ENCODE assay signal across 8 mouse cellular contexts in genomic region chrX:143518168-143518901, GRCm38 (mm10). TPM values are rescaled to one million over a fixed set of nuclear protein-coding genes. Genes with fewer than 3 reads are reported as not detected.
DNase-seq lines count a peak whose midpoint lies in the region; TF ChIP-seq lines count a peak whose summit lies in the region.

Gene Pak3 (plus strand): TSS chrX:143518591.

- H3ac ChIP-seq in C2C12 (ENCODE audit: control insufficient read depth, insufficient read length, low read depth): peak within 1 kb of the TSS; percentile 48

- TF ChIP-seq CTCF in C2C12 (IDR thresholded peaks at IDR 0.05; ENCODE audit: control insufficient read depth, insufficient read depth, insufficient read length): no peak

- in situ Hi-C loops in ES-E14 (cut with MboI; ENCODE audit: low sequenced_read_pairs in 2 of 2, unreplicated experiment in 2 of 2): no loop called here

- H3K27ac ChIP-seq in ES-E14 (ENCODE audit: insufficient read depth, low read depth, low read length, poor library complexity, severe bottlenecking): no peak within 1 kb of the TSS
- peak within 1 kb of the TSS; percentile 89 for H3K27ac ChIP-seq in hindbrain, embryonic 10.5 days
- peak within 1 kb of the TSS; percentile 76 for H3K27ac ChIP-seq in limb, embryonic 10.5 days

- peaks cover 0 to 2% of the 10 kb centered on the region in 2 experiments; a peak in 1 of 4 replicates for H3K4me1 ChIP-seq in ES-E14 (ENCODE audit: control insufficient read depth in 2 of 2, insufficient read depth in 2 of 2, low read length in 2 of 2, poor library complexity in 1 of 2)
- H3K4me1 ChIP-seq in hindbrain, embryonic 10.5 days (replicated peaks): no peaks in the 10 kb centered on the region
- no peaks in the 10 kb centered on the region for H3K4me1 ChIP-seq in limb, embryonic 10.5 days

- H3K79me2 ChIP-seq in C2C12 (ENCODE audit: control insufficient read depth, insufficient read depth): no peaks in the 10 kb centered on the region

- 12% methylated on average over 23 of the region's 23 CpGs for WGBS in hindbrain, embryonic 10.5 days
- WGBS in limb, embryonic 10.5 days: 17% methylated on average over 23 of the region's 23 CpGs

- no peaks in the 10 kb centered on the region for H3K27me3 ChIP-seq in C2C12 (ENCODE audit: control insufficient read depth, insufficient read depth, insufficient read length)
- H3K27me3 ChIP-seq in hindbrain, embryonic 10.5 days (ENCODE audit: insufficient read depth, poor library complexity, severe bottlenecking): peaks cover 46% of the 10 kb centered on the region
- peaks cover 97% of the 10 kb centered on the region for H3K27me3 ChIP-seq in limb, embryonic 10.5 days (ENCODE audit: low read depth, poor library complexity, severe bottlenecking)

- H3K79me3 ChIP-seq in C2C12 (ENCODE audit: low read depth): no peaks in the 10 kb centered on the region

- H3K9ac ChIP-seq in ES-E14 (ENCODE audit: insufficient read depth, low read depth, low read length, poor library complexity, severe bottlenecking): peak within 1 kb of the TSS; percentile 60

- H3K4me3 ChIP-seq in C2C12 (ENCODE audit: insufficient read depth, poor library complexity, severe bottlenecking) (peak within 1 kb of the TSS; percentile 31), ES-E14 (ENCODE audit: insufficient read depth in 1 of 2, low read depth in 1 of 2, low read length in 2 of 2, poor library complexity in 1 of 2, severe bottlenecking in 1 of 2) (peak within 1 kb of the TSS; percentile 54 to 60)
- peak within 1 kb of the TSS; percentile 55 for H3K4me3 ChIP-seq in hindbrain, embryonic 10.5 days
- peak within 1 kb of the TSS; percentile 49 for H3K4me3 ChIP-seq in limb, embryonic 10.5 days

- H3K36me3 ChIP-seq in C2C12 (ENCODE audit: control insufficient read depth, insufficient read depth) (no peaks in the 10 kb centered on the region), ES-E14 (ENCODE audit: control insufficient read depth, insufficient read depth, low read length, poor library complexity, severe bottlenecking) (no peaks in the 10 kb centered on the region)
- no peaks in the 10 kb centered on the region for H3K36me3 ChIP-seq in hindbrain, embryonic 10.5 days
- no peaks in the 10 kb centered on the region for H3K36me3 ChIP-seq in limb, embryonic 10.5 days

- no peak for DNase-seq in ES-E14 (ENCODE audit: low read depth, low spot score)
- peak; percentile 24 for DNase-seq in embryo, embryonic 10 days (ENCODE audit: low spot score)
- DNase-seq in hindbrain, embryonic 10.5 days (ENCODE audit: low spot score): peak; percentile 38
- peak; percentile 54 for DNase-seq in limb, embryonic 10.5 days (ENCODE audit: low spot score)
- peak; percentile 46 to 53 for DNase-seq in right cerebral cortex, adult 2 months (ENCODE audit: low spot score in 2 of 2)
- DNase-seq in spleen, postnatal 10 days (ENCODE audit: low spot score in 2 of 2): no peak
- no peak for DNase-seq in spleen, adult 12 weeks (ENCODE audit: low spot score)

- no peaks in the 10 kb centered on the region for H3K9me3 ChIP-seq in ES-E14 (ENCODE audit: control insufficient read depth, insufficient read depth, low read depth, low read length)
- H3K9me3 ChIP-seq in hindbrain, embryonic 10.5 days: no peaks in the 10 kb centered on the region
- no peaks in the 10 kb centered on the region for H3K9me3 ChIP-seq in limb, embryonic 10.5 days (replicated peaks)

TF ChIP-seq in C2C12, 6 proteins besides CTCF, POLR2A, EP300 and RAD21:
- no peak for TF ChIP-seq MAX (IDR thresholded peaks at IDR 0.05)
- no peak for TF ChIP-seq CEBPB (IDR thresholded peaks at IDR 0.05; ENCODE audit: low read depth)
- TF ChIP-seq FOSL1 (IDR thresholded peaks at IDR 0.05; ENCODE audit: insufficient read depth, low read length, poor library complexity, severe bottlenecking): no peak
- TF ChIP-seq MYOD1 (IDR thresholded peaks at IDR 0.05; ENCODE audit: control insufficient read depth, insufficient read length, low read depth): no peak
- TF ChIP-seq MYOG (IDR thresholded peaks at IDR 0.05; ENCODE audit: control insufficient read depth, extremely low read depth, insufficient read length): no peak
- TF ChIP-seq USF1 (IDR thresholded peaks at IDR 0.05; ENCODE audit: low read depth): no peak

TF ChIP-seq in ES-E14, 5 proteins besides CTCF, POLR2A, EP300 and RAD21:
- TF ChIP-seq HCFC1 (IDR thresholded peaks at IDR 0.05; ENCODE audit: borderline replicate concordance, insufficient read depth, low read length) (no peak), ZC3H11A (IDR thresholded peaks at IDR 0.05; ENCODE audit: borderline replicate concordance, low read depth, low read length) (no peak), MAFK (IDR thresholded peaks at IDR 0.05; ENCODE audit: insufficient read depth, low read depth, low read length) (no peak), ZNF384 (IDR thresholded peaks at IDR 0.05; ENCODE audit: low read depth, low read length) (no peak), CHD2 (IDR thresholded peaks at IDR 0.05; ENCODE audit: low read depth, low read length) (no peak)

RNA-seq across cellular contexts. Expression of gene Pak3, which starts in this region (rescaled TPM):
- 1.0 TPM for polyA plus RNA-seq in C2C12 (2012; fragmentation: generic; extraction: Trizol)
- total RNA-seq in ES-E14 (2012; rRNA removed): 2.2 TPM in 2 replicates
- polyA plus RNA-seq in hindbrain, embryonic 10.5 days (2016; fragmentation: Nextera tagmentation; extraction: Ambion mirVana): 19.8 and 34.4 TPM in 2 replicates
- 6.1 and 8.0 TPM in 2 replicates for polyA plus RNA-seq in limb, embryonic 10.5 days (2016; fragmentation: Nextera tagmentation; extraction: Ambion mirVana)

Comparison
In these comparisons a context has a peak if more than half of its experiments do, and no peak if none do; other contexts are left out.
1. DNase-seq: peak in embryo, embryonic 10 days (single experiment), hindbrain, embryonic 10.5 days (single experiment), limb, embryonic 10.5 days (single experiment) and right cerebral cortex, adult 2 months (2 of 2); none in ES-E14 (single experiment), spleen, postnatal 10 days (0 of 2) and spleen, adult 12 weeks (single experiment).
2. Peak in every context shown above with its lines, with median percentiles within 50 percentile points of each other: H3K4me3 ChIP-seq.